ENCODE assay signal across 27 mouse cellular contexts in genomic region chr12:90645452-90645851, GRCm38 (mm10).
A peak's percentile ranks its signal among the peaks of the same experiment; 100 is the strongest.
DNase-seq lines count a peak whose midpoint lies in the region; ATAC-seq and TF ChIP-seq lines count a peak whose summit lies in the region.
"Had no signal": no experiment of that assay in that cellular context is flagged by ENCODE, and none has a peak within 500 bp of the region (broad histone marks: within the 10 kb centered on the region; RNA-seq: fewer than 3 reads in every experiment).

No protein-coding gene starts in this region.

- DNase-seq in adrenal gland, postnatal 10 days: peak; percentile 73
- DNase-seq in adrenal gland, adult 18-20 months (ENCODE audit: low spot score in 2 of 2): no peak
- DNase-seq in heart, adult 11 months: peak; percentile 94
- peak; percentile 7 for DNase-seq in midbrain, embryonic 14.5 days
- DNase-seq in lung, adult 2 months: no peak
- no peak for DNase-seq in embryo, embryonic 10.5 days (ENCODE audit: low spot score)
- DNase-seq: cerebellum, adult 2 months; cerebellum, postnatal 14 days; kidney, adult 18-20 months; kidney, postnatal 36 days; lung, postnatal 36 days; thymus, postnatal 14 days had no signal

- no peak for TF ChIP-seq CTCF in lung, adult 2 months (IDR thresholded peaks at IDR 0.05; ENCODE audit: insufficient read depth, low read length)

- H3K9ac ChIP-seq in heart, embryonic 11.5 days (ENCODE audit: low read depth, low read length): no peak overlapping the region
- no peak overlapping the region for H3K9ac ChIP-seq in midbrain, embryonic 14.5 days (replicated peaks; ENCODE audit: low read length)
- H3K9ac ChIP-seq in midbrain, embryonic 15.5 days: no peak overlapping the region
- H3K9ac ChIP-seq: embryonic facial prominence, embryonic 12.5 days; forebrain, embryonic 15.5 days; heart, embryonic 15.5 days; hindbrain, embryonic 14.5 days; kidney, embryonic 15.5 days; limb, embryonic 13.5 days; midbrain, embryonic 12.5 days; stomach, embryonic 15.5 days had no signal

- no peak overlapping the region for H3K4me2 ChIP-seq in heart, embryonic 11.5 days
- H3K4me2 ChIP-seq in midbrain, embryonic 14.5 days (ENCODE audit: low read length): no peak overlapping the region
- H3K4me2 ChIP-seq in midbrain, embryonic 15.5 days: no peak overlapping the region
- H3K4me2 ChIP-seq: embryonic facial prominence, embryonic 12.5 days; forebrain, embryonic 15.5 days; heart, embryonic 15.5 days; hindbrain, embryonic 14.5 days; kidney, embryonic 15.5 days; limb, embryonic 13.5 days; liver, embryonic 11.5 days; midbrain, embryonic 12.5 days; stomach, embryonic 15.5 days had no signal

- no peak for TF ChIP-seq POLR2A in lung, adult 2 months (IDR thresholded peaks at IDR 0.05; ENCODE audit: borderline replicate concordance, extremely low read depth, low read depth, low read length)

- H3K4me1 ChIP-seq in heart, embryonic 11.5 days (ENCODE audit: control insufficient read depth, insufficient read depth, low read length): no peaks in the 10 kb centered on the region
- no peaks in the 10 kb centered on the region for H3K4me1 ChIP-seq in midbrain, embryonic 14.5 days (ENCODE audit: control insufficient read depth, insufficient read depth, low read length)
- H3K4me1 ChIP-seq in midbrain, embryonic 15.5 days: no peaks in the 10 kb centered on the region
- H3K4me1 ChIP-seq in lung, adult 2 months (ENCODE audit: control insufficient read depth, insufficient read depth, low read length): no peaks in the 10 kb centered on the region
- H3K4me1 ChIP-seq: embryonic facial prominence, embryonic 12.5 days; forebrain, embryonic 10.5 days; forebrain, embryonic 15.5 days; heart, embryonic 15.5 days; kidney, embryonic 15.5 days; limb, embryonic 13.5 days; megakaryocyte, embryonic 14.5 days; midbrain, embryonic 12.5 days; stomach, embryonic 15.5 days had no signal

- no peak overlapping the region for H3K4me3 ChIP-seq in heart, embryonic 11.5 days (ENCODE audit: low read depth, low read length)
- H3K4me3 ChIP-seq in midbrain, embryonic 14.5 days (replicated peaks; ENCODE audit: low read depth, low read length): no peak overlapping the region
- no peak overlapping the region for H3K4me3 ChIP-seq in midbrain, embryonic 15.5 days
- H3K4me3 ChIP-seq in lung, adult 2 months (replicated peaks; ENCODE audit: extremely low read depth, low read depth, low read length): no peak overlapping the region
- H3K4me3 ChIP-seq: embryonic facial prominence, embryonic 12.5 days; forebrain, embryonic 10.5 days; forebrain, embryonic 15.5 days; heart, embryonic 15.5 days; kidney, embryonic 15.5 days; layer of hippocampus, adult 2 months; limb, embryonic 13.5 days; megakaryocyte, embryonic 14.5 days; midbrain, embryonic 12.5 days; stomach, embryonic 15.5 days had no signal

- H3K27ac ChIP-seq in heart, embryonic 11.5 days (ENCODE audit: low read depth, low read length): no peak overlapping the region
- no peak overlapping the region for H3K27ac ChIP-seq in midbrain, embryonic 14.5 days (replicated peaks; ENCODE audit: low read depth, low read length)
- H3K27ac ChIP-seq in midbrain, embryonic 15.5 days: no peak overlapping the region
- H3K27ac ChIP-seq: embryonic facial prominence, embryonic 12.5 days; forebrain, embryonic 10.5 days; forebrain, embryonic 15.5 days; heart, embryonic 15.5 days; hindbrain, embryonic 14.5 days; kidney, embryonic 15.5 days; layer of hippocampus, adult 2 months; limb, embryonic 13.5 days; midbrain, embryonic 12.5 days; stomach, embryonic 15.5 days had no signal

- no peak for ATAC-seq in heart, embryonic 11.5 days (replicated peaks; ENCODE audit: insufficient number of reproducible peaks, low FRiP score, low TSS enrichment)
- no peak for ATAC-seq in midbrain, embryonic 14.5 days (ENCODE audit: low FRiP score, low TSS enrichment)
- no peak for ATAC-seq in midbrain, embryonic 15.5 days (replicated peaks)
- ATAC-seq: forebrain, embryonic 15.5 days; Patski had no signal

- no peaks in the 10 kb centered on the region for H3K27me3 ChIP-seq in heart, embryonic 11.5 days (ENCODE audit: control insufficient read depth, insufficient read depth, low read length)
- no peaks in the 10 kb centered on the region for H3K27me3 ChIP-seq in midbrain, embryonic 14.5 days (ENCODE audit: control insufficient read depth, insufficient read depth, low read length)
- H3K27me3 ChIP-seq in midbrain, embryonic 15.5 days (replicated peaks): no peaks in the 10 kb centered on the region
- H3K27me3 ChIP-seq: embryonic facial prominence, embryonic 12.5 days; forebrain, embryonic 15.5 days; heart, embryonic 15.5 days; kidney, embryonic 15.5 days; limb, embryonic 13.5 days; megakaryocyte, embryonic 14.5 days; midbrain, embryonic 12.5 days; Patski; stomach, embryonic 15.5 days had no signal

- WGBS in heart, embryonic 11.5 days (ENCODE audit: insufficient replicate concordance): 65% methylated on average over 5 of the region's 5 CpGs
- WGBS in midbrain, embryonic 14.5 days: 72% methylated on average over 5 of the region's 5 CpGs
- 70% methylated on average over 5 of the region's 5 CpGs for WGBS in midbrain, embryonic 15.5 days
- WGBS in lung, adult 2 months: 63% methylated on average over 5 of the region's 5 CpGs

- no peaks in the 10 kb centered on the region for H3K9me3 ChIP-seq in heart, embryonic 11.5 days (replicated peaks; ENCODE audit: control insufficient read depth, low read length)
- no peaks in the 10 kb centered on the region for H3K9me3 ChIP-seq in midbrain, embryonic 14.5 days (ENCODE audit: control insufficient read depth, low read length)
- no peaks in the 10 kb centered on the region for H3K9me3 ChIP-seq in midbrain, embryonic 15.5 days
- H3K9me3 ChIP-seq: embryonic facial prominence, embryonic 12.5 days; forebrain, embryonic 10.5 days; forebrain, embryonic 15.5 days; heart, embryonic 15.5 days; kidney, embryonic 15.5 days; limb, embryonic 13.5 days; midbrain, embryonic 12.5 days; stomach, embryonic 15.5 days had no signal

- no peaks in the 10 kb centered on the region for H3K36me3 ChIP-seq in heart, embryonic 11.5 days (ENCODE audit: control insufficient read depth, insufficient read depth, low read length)
- H3K36me3 ChIP-seq in midbrain, embryonic 14.5 days (ENCODE audit: control insufficient read depth, insufficient read depth, low read length): no peaks in the 10 kb centered on the region
- H3K36me3 ChIP-seq in midbrain, embryonic 15.5 days (replicated peaks): no peaks in the 10 kb centered on the region
- H3K36me3 ChIP-seq: embryonic facial prominence, embryonic 12.5 days; forebrain, embryonic 10.5 days; forebrain, embryonic 15.5 days; heart, embryonic 15.5 days; kidney, embryonic 15.5 days; limb, embryonic 13.5 days; midbrain, embryonic 12.5 days; stomach, embryonic 15.5 days had no signal

Comparison
In these comparisons a context has a peak if more than half of its experiments do, and no peak if none do; other contexts are left out.
1. DNase-seq: peak in adrenal gland, postnatal 10 days (single experiment), heart, adult 11 months (single experiment) and midbrain, embryonic 14.5 days (single experiment); none in adrenal gland, adult 18-20 months (0 of 2), lung, adult 2 months (single experiment) and embryo, embryonic 10.5 days (single experiment).